ENCODE assay signal across 7 mouse cellular contexts in the genomic region with DNA sequence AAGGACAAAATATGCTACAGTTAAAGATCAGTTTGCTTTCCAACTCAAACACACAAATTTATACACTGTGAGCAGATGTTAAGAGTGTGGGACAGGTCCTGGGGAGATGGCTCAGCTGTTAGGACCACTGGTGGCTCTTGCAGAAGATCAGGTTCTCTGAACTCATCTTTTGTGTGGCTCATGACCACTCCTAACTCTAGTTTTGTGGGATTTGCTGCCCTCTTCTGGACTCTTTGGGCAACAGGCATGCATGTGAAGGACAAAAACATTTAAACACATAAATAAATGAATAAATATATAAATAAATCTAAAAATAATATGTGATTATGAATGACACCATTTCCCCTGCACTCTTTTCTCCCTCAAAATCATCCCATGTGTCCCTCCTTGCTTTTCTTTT. TPM values are rescaled to one million over a fixed set of nuclear protein-coding genes. Genes with fewer than 3 reads are reported as not detected.
DNase-seq lines count a peak whose midpoint lies in the region; ATAC-seq and TF ChIP-seq lines count a peak whose summit lies in the region.

No protein-coding gene starts in this region.

- TF ChIP-seq CTCF in MEL (IDR thresholded peaks at IDR 0.05 in 2 of 3, conservative IDR thresholded peaks at IDR 0.05 in 1 of 3; ENCODE audit: control insufficient read depth in 1 of 3, insufficient read depth in 1 of 3, low read depth in 2 of 3, low read length in 3 of 3, poor library complexity in 1 of 3, severe bottlenecking in 1 of 3): peak; percentile 27 to 48 (median 31); a peak in 4 of 6 replicates

- H3K4me1 ChIP-seq in kidney, embryonic 16.5 days (ENCODE audit: insufficient read depth, low read length): no peaks in the 10 kb centered on the region
- no peaks in the 10 kb centered on the region for H3K4me1 ChIP-seq in MEL (ENCODE audit: control insufficient read depth in 1 of 2, insufficient read depth in 2 of 2, low read length in 2 of 2)

- H3K36me3 ChIP-seq in kidney, embryonic 16.5 days (ENCODE audit: insufficient read depth, low read length): no peaks in the 10 kb centered on the region
- no peaks in the 10 kb centered on the region for H3K36me3 ChIP-seq in MEL (ENCODE audit: control insufficient read depth in 1 of 2, insufficient read depth in 2 of 2, low read length in 2 of 2)

- TF ChIP-seq POLR2A in MEL (IDR thresholded peaks at IDR 0.05; ENCODE audit: control insufficient read depth in 1 of 2, insufficient read depth in 1 of 2, low read depth in 1 of 2, low read length in 2 of 2, poor library complexity in 1 of 2): no peak

- H3K4me2 ChIP-seq in kidney, embryonic 16.5 days (replicated peaks; ENCODE audit: low read depth, low read length): no peak overlapping the region

- TF ChIP-seq EP300 in MEL (IDR thresholded peaks at IDR 0.05; ENCODE audit: low read depth in 1 of 2, low read length in 2 of 2): no peak

- H3K27me3 ChIP-seq in kidney, embryonic 16.5 days (ENCODE audit: insufficient read depth, low read length): no peaks in the 10 kb centered on the region
- H3K27me3 ChIP-seq in MEL (ENCODE audit: control insufficient read depth in 1 of 2, insufficient read depth in 2 of 2, low read length in 2 of 2): no peaks in the 10 kb centered on the region

- no peak for ATAC-seq in kidney, embryonic 16.5 days (ENCODE audit: low FRiP score, low TSS enrichment)

- H3K9ac ChIP-seq in kidney, embryonic 16.5 days (replicated peaks; ENCODE audit: low read length): no peak overlapping the region
- no peak overlapping the region for H3K9ac ChIP-seq in MEL (ENCODE audit: control insufficient read depth, low read depth, low read length, poor library complexity, severe bottlenecking)

- peak; percentile 9 for DNase-seq in kidney, adult 11 months
- DNase-seq in A20 (ENCODE audit: low read depth, low spot score): peak; percentile 57
- DNase-seq in MEL (ENCODE audit: low read depth, low spot score): peak; percentile 64
- DNase-seq in forelimb bud, embryonic 11.5 days (ENCODE audit: low read depth, low spot score): peak; percentile 24
- DNase-seq in naive thymus-derived CD4-positive, alpha-beta T cell, adult 2 months (ENCODE audit: low read depth): peak; percentile 2
- DNase-seq in urinary bladder, adult 18-20 months (ENCODE audit: low spot score in 2 of 2): no peak

- no peak overlapping the region for H3K27ac ChIP-seq in kidney, embryonic 16.5 days (ENCODE audit: low read length)
- H3K27ac ChIP-seq in MEL (ENCODE audit: control insufficient read depth, low read depth, low read length): no peak overlapping the region

- TF ChIP-seq RAD21 in MEL (IDR thresholded peaks at IDR 0.05; ENCODE audit: low read depth, low read length): peak; percentile 58

- no peaks in the 10 kb centered on the region for H3K79me2 ChIP-seq in MEL (ENCODE audit: control insufficient read depth, insufficient read depth, low read length, poor library complexity)

- no peaks in the 10 kb centered on the region for H3K9me3 ChIP-seq in kidney, embryonic 16.5 days (ENCODE audit: low read length)
- no peaks in the 10 kb centered on the region for H3K9me3 ChIP-seq in MEL (replicated peaks; ENCODE audit: insufficient read depth, low read length)

- H3K4me3 ChIP-seq in kidney, embryonic 16.5 days (ENCODE audit: low read length): no peak overlapping the region
- H3K4me3 ChIP-seq in MEL (ENCODE audit: control insufficient read depth in 1 of 2, insufficient read depth in 1 of 2, low read depth in 2 of 2, low read length in 2 of 2): no peak overlapping the region

TF ChIP-seq in MEL, 35 proteins besides CTCF, POLR2A, EP300 and RAD21:
- TF ChIP-seq SMC3 (IDR thresholded peaks at IDR 0.05; ENCODE audit: low read depth, low read length) (peak; percentile 41), POLR2AphosphoS2 (IDR thresholded peaks at IDR 0.05; ENCODE audit: low read length) (no peak)

RNA-seq across cellular contexts. Expression of a gene that starts 5.9 kb away (rescaled TPM):
- 9.0 and 10.4 TPM in 2 replicates for polyA plus RNA-seq in kidney, embryonic 16.5 days (2015; fragmentation: Nextera tagmentation; extraction: Ambion mirVana)
- 1.5 TPM in 2 replicates for total RNA-seq in MEL (2012; rRNA removed)
- polyA plus RNA-seq in MEL (2012; ENCODE audit: insufficient read depth in 1 of 2, insufficient read length in 2 of 2, low read depth in 1 of 2, low replicate concordance in 2 of 2, missing spikeins in 1 of 2): 1 to 10 TPM in 1 of 2 experiments, not detected in 1; 1.5 TPM

RNA-seq across cellular contexts. Expression of a gene that starts 34.1 kb away (rescaled TPM):
- polyA plus RNA-seq in kidney, embryonic 16.5 days (2015; fragmentation: Nextera tagmentation; extraction: Ambion mirVana): 8.0 TPM in 2 replicates
- not detected in 2 replicates for total RNA-seq in MEL (2012; rRNA removed)
- polyA plus RNA-seq in MEL (2012; ENCODE audit: insufficient read depth in 1 of 2, insufficient read length in 2 of 2, low read depth in 1 of 2, low replicate concordance in 2 of 2, missing spikeins in 1 of 2): not detected

Comparison
In these comparisons a context has a peak if more than half of its experiments do, and no peak if none do; other contexts are left out.
1. DNase-seq: peak in kidney, adult 11 months (single experiment), A20 (single experiment), MEL (single experiment), forelimb bud, embryonic 11.5 days (single experiment) and naive thymus-derived CD4-positive, alpha-beta T cell, adult 2 months (single experiment); none in urinary bladder, adult 18-20 months (0 of 2).